Mouse (Mus musculus) brain, embryonic 14.5 days (tissue): ENCODE results near the gene Secisbp2l.

Experiments used
- CTCF ChIP-seq: fragments of 200-500 bp; IDR thresholded peaks from 2 replicates; pipeline ENCODE4 v1.5.1; 2012; ENCODE audit warnings: inconsistent platforms, mild to moderate bottlenecking, moderate library complexity, borderline replicate concordance; ENCODE audit not compliant: insufficient read depth, insufficient read length; ENCODE audit errors: extremely low read depth
- POLR2A ChIP-seq: fragments of 200-500 bp; IDR thresholded peaks from 2 replicates; pipeline ENCODE4 v1.6.1; 2012; ENCODE audit warnings: mild to moderate bottlenecking, inconsistent platforms, borderline replicate concordance; ENCODE audit not compliant: poor library complexity, insufficient read depth, insufficient read length, severe bottlenecking; ENCODE audit errors: extremely low read depth

DNA sequence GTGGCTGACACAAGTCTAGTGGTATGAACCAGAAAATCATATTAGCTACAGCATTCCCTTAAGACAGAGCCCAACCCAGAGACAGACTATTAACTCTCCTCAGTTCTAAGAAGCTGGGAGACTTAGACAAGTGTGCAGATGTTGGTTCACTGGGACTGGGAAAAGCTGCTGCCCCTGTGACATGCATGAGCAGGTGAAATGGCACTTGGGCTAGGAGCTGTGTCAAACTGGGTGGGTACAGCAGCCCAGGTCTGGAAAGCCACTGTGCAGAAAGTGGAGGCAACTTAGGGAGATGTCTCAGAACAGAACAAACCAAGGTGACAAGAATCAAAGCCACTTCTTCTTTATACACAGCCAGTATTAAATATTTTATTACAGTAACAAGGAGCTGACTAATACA is 47.9 kb downstream of the Secisbp2l start:
- TF ChIP-seq CTCF (no peak), POLR2A (no peak)
